Mouse (Mus musculus): Measurements from ENCODE around the gene Flcn.

GRCm38 (mm10) chr11:59847131-59847530 is 37.3 kb upstream of the Flcn start:
- TF ChIP-seq POLR2A (IDR thresholded peaks at IDR 0.05; ENCODE audit: borderline replicate concordance, extremely low read depth, low read depth, low read length) (no peak), CTCF (IDR thresholded peaks at IDR 0.05; ENCODE audit: insufficient read depth, low read length) (peak; percentile 66)

All from lung, adult 2 months (tissue).